Mouse (Mus musculus) megakaryocyte, embryonic 14.5 days (primary cell): ENCODE measurements around the gene Slirp. TPM values are rescaled to one million over a fixed set of nuclear protein-coding genes. Genes with fewer than 3 reads are reported as not detected.
A peak's percentile ranks its signal among the peaks of the same experiment; 100 is the strongest.

ENCODE experiments used
- H3K27me3 ChIP-seq: replicated peaks from 2 replicates; pipeline ENCODE3; 2012; ENCODE audit warnings: inconsistent platforms
- H3K36me3 ChIP-seq: replicated peaks from 2 replicates; pipeline ENCODE3; 2012; ENCODE audit warnings: low read length, inconsistent platforms, mixed read lengths
- H3K4me1 ChIP-seq: 2 replicates; pipeline ENCODE4 v1.6.1; 2012; ENCODE audit warnings: inconsistent platforms
- H3K4me3 ChIP-seq: replicated peaks from 2 replicates; pipeline ENCODE3; 2012; ENCODE audit warnings: moderate library complexity, mild to moderate bottlenecking, inconsistent platforms
- H3K9me3 ChIP-seq: 2 replicates; pipeline ENCODE4 v1.6.1; 2012; ENCODE audit warnings: inconsistent platforms
- FLI1 ChIP-seq: IDR thresholded peaks from 2 replicates; pipeline ENCODE4 v1.6.1; 2012; ENCODE audit warnings: low read length, inconsistent platforms, mixed read lengths
- GATA1 ChIP-seq: IDR thresholded peaks from 3 replicates; pipeline ENCODE4 v1.6.1; 2012; ENCODE audit warnings: mixed read lengths, low read length, inconsistent platforms, borderline replicate concordance
- polyA plus RNA-seq: library from polyadenylated mRNA; stranded (reverse); fragments of >175 nt; gene quantifications from 2 replicates; pipeline ENCODE4 v1.2.3, GENCODE M21; 2012; ENCODE audit warnings: low replicate concordance; ENCODE audit not compliant: insufficient read depth

The Slirp gene
- polyA plus RNA-seq, result 2.9 TPM in 1 of 2 replicates, not detected in the other

DNA sequence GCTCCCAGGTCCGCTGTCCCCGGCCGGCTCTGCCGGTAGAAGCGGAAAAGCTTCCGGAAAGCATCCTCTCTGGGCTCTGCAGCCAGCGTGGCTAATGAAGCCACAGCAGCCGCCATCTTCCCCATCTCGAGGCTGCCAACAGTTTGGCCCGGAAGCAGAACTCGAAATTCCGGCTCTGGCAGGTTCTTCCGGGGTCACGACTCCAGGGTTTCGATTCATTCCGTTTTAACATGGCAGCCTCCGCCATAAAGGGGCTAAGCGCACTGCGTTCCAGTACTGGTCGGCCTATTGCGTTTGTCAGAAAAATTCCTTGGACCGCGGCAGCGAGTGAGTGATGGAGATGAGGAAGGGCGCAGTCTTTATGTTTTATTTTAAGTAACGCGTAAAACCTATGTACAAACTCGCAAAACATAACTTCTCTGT, at the start of gene Slirp, which contains the start of gene Alkbh1:
Slirp (plus strand) TSS at position 197 of the 423 bp plus-strand sequence.
Alkbh1 (minus strand) TSS at position 318 of the 423 bp plus-strand sequence.
- Histone ChIP-seq H3K4me3 (peak within 1 kb of the TSS; percentile 97), H3K36me3 (peaks cover 58% of the 10 kb centered on the region)

DNA sequence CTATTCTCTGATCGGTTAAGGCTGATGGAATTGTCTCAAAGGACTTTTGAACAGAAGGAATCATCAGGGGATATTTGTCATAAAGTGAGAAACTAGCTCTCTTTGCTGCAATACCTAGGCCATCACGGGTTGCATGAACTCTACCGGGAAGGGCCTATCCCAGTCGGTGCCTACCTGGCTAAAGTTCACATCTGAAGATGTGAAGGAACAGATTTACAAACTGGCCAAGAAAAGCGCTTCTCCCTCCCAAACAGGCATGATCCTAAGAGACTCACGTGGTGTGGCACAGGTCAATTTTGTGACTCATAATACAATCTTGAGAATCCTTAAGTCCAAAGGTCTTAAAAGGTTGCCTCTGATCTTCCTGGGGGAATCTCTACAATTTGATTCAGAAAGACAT, 49.4 kb upstream of the Slirp start:
- Histone ChIP-seq H3K4me3 (no peak overlapping the region), H3K36me3 (no peaks in the 10 kb centered on the region), H3K4me1 (peaks cover 15% of the 10 kb centered on the region), H3K9me3 (no peaks in the 10 kb centered on the region), H3K27me3 (peaks cover 18% of the 10 kb centered on the region)
- no peak for TF ChIP-seq FLI1
- no peak for TF ChIP-seq GATA1

More for the DNA sequence above, at the start of gene Slirp, which contains the start of gene Alkbh1:
- Histone ChIP-seq H3K27me3 (no peaks in the 10 kb centered on the region), H3K9me3 (no peaks in the 10 kb centered on the region), H3K4me1 (peaks cover 42% of the 10 kb centered on the region)
- no peak for TF ChIP-seq FLI1
- no peak for TF ChIP-seq GATA1

DNA sequence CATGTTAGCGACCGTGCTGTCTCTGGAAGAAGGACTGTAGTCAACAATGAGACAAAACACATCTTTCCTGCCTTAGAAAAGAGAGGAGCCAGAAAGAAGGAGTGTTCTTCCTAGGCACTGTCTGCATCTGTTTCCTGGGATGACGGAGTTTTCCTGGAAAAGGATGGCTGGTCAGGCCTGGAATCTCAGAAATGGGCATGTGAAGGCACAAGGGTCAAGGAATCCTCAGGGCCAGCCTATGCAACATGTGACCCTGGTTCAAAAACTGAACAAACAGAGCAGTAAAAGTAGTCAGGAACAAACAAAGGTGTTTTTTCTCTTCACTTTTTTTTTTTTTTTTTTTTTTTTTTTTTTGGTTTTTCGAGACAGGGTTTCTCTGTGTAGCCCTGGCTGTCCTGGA, 46.6 kb upstream of the Slirp start:
- H3K36me3 ChIP-seq, result no peaks in the 10 kb centered on the region
- TF ChIP-seq FLI1, result no peak
- no peak for TF ChIP-seq GATA1
- H3K27me3 ChIP-seq, result peaks cover 19% of the 10 kb centered on the region
- no peak overlapping the region for H3K4me3 ChIP-seq
- H3K4me1 ChIP-seq, result peaks cover 20% of the 10 kb centered on the region
- H3K9me3 ChIP-seq, result no peaks in the 10 kb centered on the region

DNA sequence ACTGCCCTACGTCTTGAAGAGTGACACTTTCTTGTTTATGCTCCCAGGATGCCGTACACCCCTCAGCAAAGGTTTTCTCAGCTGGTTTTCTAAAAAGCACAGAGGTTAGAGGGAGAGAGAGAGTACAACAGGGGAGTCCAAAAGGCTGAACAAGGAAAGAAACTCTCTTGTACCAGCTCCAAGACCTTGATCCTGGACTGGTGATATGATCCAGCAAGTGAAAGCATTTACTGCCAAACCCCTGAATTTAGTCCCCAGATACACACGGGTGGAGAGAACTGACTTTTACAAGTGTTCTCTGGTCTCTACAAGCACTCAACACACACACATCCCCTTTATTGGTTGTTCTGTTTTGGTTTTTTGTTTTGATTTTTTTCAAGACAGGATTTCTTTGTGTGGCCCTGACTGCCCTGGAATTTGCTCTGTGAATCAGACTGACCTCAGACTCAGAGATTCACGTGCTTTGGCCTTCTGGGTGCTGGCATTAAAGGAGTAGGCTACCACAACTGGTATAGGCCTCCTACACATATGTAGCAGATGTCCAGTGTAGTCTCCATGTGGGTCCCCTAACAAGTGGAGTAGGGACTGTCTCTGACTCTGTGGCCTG, 45.8 kb upstream of the Slirp start:
- H3K4me1 ChIP-seq, result peaks cover 20% of the 10 kb centered on the region
- no peaks in the 10 kb centered on the region for H3K36me3 ChIP-seq
- peaks cover 17% of the 10 kb centered on the region for H3K27me3 ChIP-seq
- H3K4me3 ChIP-seq, result no peak overlapping the region
- H3K9me3 ChIP-seq, result no peaks in the 10 kb centered on the region
- TF ChIP-seq GATA1 (no peak), FLI1 (no peak)

DNA sequence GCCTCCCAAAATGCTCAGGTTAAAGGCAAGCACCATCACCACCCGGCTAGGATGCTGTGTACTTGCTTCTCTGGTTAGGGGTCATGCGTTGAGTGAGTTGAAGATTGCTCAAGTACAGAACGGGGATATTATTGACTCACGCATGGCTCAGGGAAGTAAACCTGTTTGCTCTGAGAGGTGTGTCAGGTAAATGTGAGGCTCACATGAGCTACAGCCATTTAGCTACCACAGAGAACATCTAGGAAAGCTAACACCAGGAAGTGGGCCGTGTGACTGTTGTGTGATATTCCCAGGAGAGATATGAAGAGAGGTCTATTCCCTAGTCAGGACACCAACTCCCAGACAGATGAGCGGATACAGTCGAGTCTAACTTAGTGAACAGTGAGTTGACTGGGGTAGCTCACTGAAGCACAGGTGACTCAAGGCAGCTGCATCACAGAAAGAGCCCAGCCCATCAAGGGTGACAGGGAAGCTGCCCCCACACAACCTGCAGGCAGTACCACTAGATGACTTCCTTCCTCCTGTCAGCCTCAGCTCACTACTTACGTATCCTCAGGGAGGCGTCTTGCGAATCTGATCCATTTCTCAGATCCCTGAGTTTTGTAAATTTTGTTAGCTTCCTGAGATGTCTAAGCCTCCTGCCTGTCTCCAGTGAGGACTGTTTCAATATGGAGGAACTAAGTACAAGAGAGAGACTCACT, 44.4 kb upstream of the Slirp start:
- H3K27me3 ChIP-seq, result peaks cover 15% of the 10 kb centered on the region
- no peaks in the 10 kb centered on the region for H3K9me3 ChIP-seq
- TF ChIP-seq GATA1, result no peak
- no peak for TF ChIP-seq FLI1
- no peak overlapping the region for H3K4me3 ChIP-seq
- H3K36me3 ChIP-seq, result no peaks in the 10 kb centered on the region
- H3K4me1 ChIP-seq, result peaks cover 10% of the 10 kb centered on the region

DNA sequence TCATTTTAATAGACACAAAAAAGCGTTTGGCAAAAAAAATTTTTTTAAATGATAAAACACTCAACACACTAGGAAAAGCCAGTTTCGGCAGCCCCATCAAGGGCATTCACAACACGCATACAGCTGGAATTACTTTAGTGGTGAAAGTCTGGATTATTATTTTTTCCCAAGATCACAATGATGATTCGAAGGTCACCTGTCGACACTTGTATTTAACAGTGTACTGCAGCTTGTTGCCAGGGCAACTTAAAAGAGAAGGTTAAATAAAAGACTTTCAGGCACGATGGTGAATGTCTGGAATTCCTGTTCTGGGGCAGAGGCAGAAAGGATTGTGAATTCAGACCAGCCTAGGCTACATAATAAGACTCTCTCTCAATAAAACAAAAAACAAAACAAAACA, 41.8 kb upstream of the Slirp start:
- Histone ChIP-seq H3K4me3 (no peak overlapping the region), H3K27me3 (peaks cover 6% of the 10 kb centered on the region), H3K4me1 (peaks cover 20% of the 10 kb centered on the region), H3K9me3 (no peaks in the 10 kb centered on the region), H3K36me3 (no peaks in the 10 kb centered on the region)
- TF ChIP-seq GATA1 (no peak), FLI1 (no peak)

DNA sequence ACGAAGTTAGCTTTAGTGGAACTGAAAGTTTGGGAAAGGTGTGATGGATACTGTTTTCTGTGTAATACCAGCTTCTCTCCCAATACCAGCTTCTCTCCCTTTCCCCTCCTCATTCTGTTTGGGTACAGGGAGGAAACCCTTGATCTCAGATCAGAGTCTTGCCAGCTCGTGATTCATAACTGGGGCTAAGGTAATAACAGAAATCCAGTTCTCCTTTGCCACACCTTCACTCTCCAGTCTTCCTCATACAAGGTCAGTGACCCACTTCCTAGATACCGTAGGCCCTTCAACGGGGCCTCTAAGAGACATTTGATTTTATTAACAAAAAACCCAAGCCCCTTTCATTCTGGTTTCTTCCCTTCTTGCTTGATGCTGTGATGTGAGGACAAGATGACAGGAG, 38.5 kb upstream of the Slirp start:
- no peak overlapping the region for H3K4me3 ChIP-seq
- H3K4me1 ChIP-seq, result peaks cover 40% of the 10 kb centered on the region
- H3K36me3 ChIP-seq, result no peaks in the 10 kb centered on the region
- peaks cover 4% of the 10 kb centered on the region for H3K27me3 ChIP-seq
- H3K9me3 ChIP-seq, result no peaks in the 10 kb centered on the region
- no peak for TF ChIP-seq FLI1
- no peak for TF ChIP-seq GATA1

DNA sequence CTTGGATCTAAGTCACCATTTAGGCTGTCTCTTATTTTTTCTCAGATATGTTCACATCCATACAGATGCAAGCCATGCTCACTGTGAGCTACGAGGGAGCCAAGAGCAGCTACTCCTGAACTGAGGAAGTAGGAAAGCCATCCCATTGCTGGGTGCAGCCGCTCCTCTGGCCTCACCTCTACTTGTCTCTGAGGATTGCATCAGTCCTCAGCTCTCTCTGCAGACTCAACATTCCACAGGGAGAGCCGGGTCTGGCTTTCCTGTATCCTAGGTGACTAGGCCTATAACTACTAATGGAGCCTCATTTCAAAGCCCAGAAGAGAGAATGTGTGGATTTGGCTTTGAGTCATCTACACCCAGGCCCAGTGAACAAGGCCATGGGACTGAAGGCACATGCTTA, 38.0 kb upstream of the Slirp start:
- H3K27me3 ChIP-seq, result peaks cover 2% of the 10 kb centered on the region
- H3K9me3 ChIP-seq, result no peaks in the 10 kb centered on the region
- H3K4me1 ChIP-seq, result peaks cover 45% of the 10 kb centered on the region
- H3K4me3 ChIP-seq, result no peak overlapping the region
- no peak for TF ChIP-seq FLI1
- no peak for TF ChIP-seq GATA1
- no peaks in the 10 kb centered on the region for H3K36me3 ChIP-seq

DNA sequence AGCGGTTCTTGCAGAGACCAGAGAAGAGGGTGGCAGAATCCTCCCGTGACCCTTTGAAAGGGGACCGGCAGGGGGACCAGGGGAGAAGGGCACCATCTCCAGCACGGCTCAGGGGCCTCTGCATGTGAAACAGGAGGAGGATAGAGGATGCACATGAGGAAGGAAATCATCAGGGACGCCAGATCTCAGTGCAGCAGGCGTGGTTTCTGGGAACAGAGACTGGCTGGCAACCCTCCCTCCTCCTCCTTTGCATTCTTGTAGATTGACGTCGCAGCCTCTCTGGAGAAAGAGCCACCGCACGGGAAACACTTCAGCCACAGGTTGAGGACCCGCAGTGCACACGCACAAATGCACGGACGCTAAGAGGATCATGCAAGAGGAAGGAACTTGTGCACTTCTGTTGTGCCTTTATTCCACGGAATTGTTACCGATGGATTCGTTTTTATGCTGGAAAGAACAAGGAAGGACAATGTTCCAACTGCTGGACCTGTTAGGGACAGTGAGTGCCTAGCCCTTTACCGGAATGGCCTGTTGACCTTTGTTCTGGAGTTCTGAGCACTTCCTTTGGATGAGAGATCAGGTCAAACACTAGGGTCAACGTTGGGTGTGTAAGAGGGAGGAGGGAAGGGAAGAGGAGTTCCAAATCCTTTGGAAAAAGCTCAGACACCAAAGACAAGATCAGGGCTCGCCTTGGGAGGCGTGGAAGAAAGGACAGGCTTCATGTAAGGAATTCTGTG, 35.7 kb upstream of the Slirp start:
- Histone ChIP-seq H3K4me3 (peak overlapping the region; percentile 89), H3K36me3 (no peaks in the 10 kb centered on the region), H3K4me1 (peaks cover 54% of the 10 kb centered on the region), H3K27me3 (no peaks in the 10 kb centered on the region), H3K9me3 (no peaks in the 10 kb centered on the region)
- TF ChIP-seq FLI1 (no peak), GATA1 (no peak)

DNA sequence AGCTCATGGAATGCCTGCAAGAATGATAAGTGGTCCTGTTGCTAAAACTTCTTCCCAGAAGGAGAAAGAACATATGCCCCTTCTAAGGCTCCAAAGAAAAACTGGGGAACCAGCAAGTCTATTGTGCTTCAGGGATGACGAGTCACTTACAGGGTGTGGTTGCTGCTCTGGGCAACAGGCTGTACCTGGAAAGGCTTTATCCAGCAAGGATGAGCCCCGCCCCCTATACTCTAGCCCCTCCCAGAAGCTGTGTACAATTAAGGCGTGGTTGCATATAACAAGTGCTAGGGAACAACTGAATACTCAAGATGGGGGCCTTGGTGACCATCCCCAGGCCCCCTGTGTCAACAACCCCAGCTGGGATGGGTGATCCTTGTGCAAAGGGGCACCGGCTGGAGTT, 34.6 kb upstream of the Slirp start:
- TF ChIP-seq FLI1, result no peak
- no peak for TF ChIP-seq GATA1
- no peaks in the 10 kb centered on the region for H3K9me3 ChIP-seq
- H3K27me3 ChIP-seq, result peaks cover 2% of the 10 kb centered on the region
- H3K4me1 ChIP-seq, result peaks cover 60% of the 10 kb centered on the region
- H3K36me3 ChIP-seq, result no peaks in the 10 kb centered on the region
- H3K4me3 ChIP-seq, result no peak overlapping the region
